ENCODE assay signal across 8 mouse cellular contexts in the genomic region with DNA sequence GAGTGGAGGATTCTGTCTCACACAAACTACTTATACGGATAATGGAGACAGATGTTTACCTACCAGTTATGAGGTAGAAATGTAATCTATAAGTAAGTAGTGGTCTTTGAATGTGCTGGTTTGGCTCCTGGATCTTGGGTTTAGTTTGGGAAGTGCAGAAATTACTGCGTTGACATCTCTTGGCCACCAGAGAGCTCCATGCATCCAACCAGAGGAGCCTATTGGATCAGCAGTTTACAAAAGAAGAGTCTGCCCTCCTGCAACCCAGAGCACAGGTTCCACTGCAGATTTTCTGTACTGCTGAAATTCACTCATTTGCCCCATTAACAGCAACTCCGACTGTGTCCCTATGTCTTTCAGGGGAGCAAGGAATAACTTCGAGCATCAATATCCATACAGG.
A peak's percentile ranks its signal among the peaks of the same experiment; 100 is the strongest.
DNase-seq lines count a peak whose midpoint lies in the region; ATAC-seq and TF ChIP-seq lines count a peak whose summit lies in the region.

No protein-coding gene starts in this region.

- no peak overlapping the region for H3K27ac ChIP-seq in kidney, postnatal 0 days
- no peak overlapping the region for H3K27ac ChIP-seq in heart, embryonic 11.5 days (ENCODE audit: low read depth, low read length)

- H3K9me3 ChIP-seq in E14TG2a.4 (ENCODE audit: low read length), result no peaks in the 10 kb centered on the region
- no peaks in the 10 kb centered on the region for H3K9me3 ChIP-seq in kidney, postnatal 0 days (replicated peaks; ENCODE audit: low read length)
- no peaks in the 10 kb centered on the region for H3K9me3 ChIP-seq in heart, embryonic 11.5 days (replicated peaks; ENCODE audit: control insufficient read depth, low read length)

- H3K9ac ChIP-seq in kidney, postnatal 0 days (ENCODE audit: low read depth, low read length), result no peak overlapping the region
- no peak overlapping the region for H3K9ac ChIP-seq in heart, embryonic 11.5 days (ENCODE audit: low read depth, low read length)

- no peak overlapping the region for H3K4me3 ChIP-seq in E14TG2a.4 (replicated peaks; ENCODE audit: low read length)
- H3K4me3 ChIP-seq in kidney, postnatal 0 days (replicated peaks; ENCODE audit: low read depth, low read length), result no peak overlapping the region
- no peak overlapping the region for H3K4me3 ChIP-seq in heart, embryonic 11.5 days (ENCODE audit: low read depth, low read length)

- no peaks in the 10 kb centered on the region for H3K27me3 ChIP-seq in E14TG2a.4 (ENCODE audit: insufficient read depth, low read length)
- H3K27me3 ChIP-seq in kidney, postnatal 0 days (ENCODE audit: insufficient read depth, low read length), result no peaks in the 10 kb centered on the region
- H3K27me3 ChIP-seq in heart, embryonic 11.5 days (ENCODE audit: control insufficient read depth, insufficient read depth, low read length), result no peaks in the 10 kb centered on the region; the same call in 1 of the 2 replicates

- 42% methylated on average over 4 of the region's 4 CpGs for WGBS in kidney, postnatal 0 days
- 42% methylated on average over 4 of the region's 4 CpGs for WGBS in heart, embryonic 11.5 days (ENCODE audit: insufficient replicate concordance)

- DNase-seq in heart, postnatal 10 days, result peak; percentile 15 to 17
- DNase-seq in heart, postnatal 4 days, result no peak
- DNase-seq in cerebellum, postnatal 10 days, result peak; percentile 29 to 44
- DNase-seq in kidney, postnatal 0 days (ENCODE audit: low spot score), result peak; percentile 57
- DNase-seq in testis, postnatal 14 days (ENCODE audit: low spot score), result no peak
- no peak for DNase-seq in gastrocnemius, postnatal 25 days

- TF ChIP-seq CTCF in E14TG2a.4 (conservative IDR thresholded peaks at IDR 0.05; ENCODE audit: low read length), result peak; percentile 15; the same call in 1 of the 2 replicates
- peak; percentile 71 for TF ChIP-seq CTCF in kidney, postnatal 0 days (IDR thresholded peaks at IDR 0.05; ENCODE audit: low read depth)

- ATAC-seq in kidney, postnatal 0 days (replicated peaks; ENCODE audit: low FRiP score, low read depth), result 0 out of 2 replicates have a peak, but pooled peaks have one; percentile 29
- ATAC-seq in heart, embryonic 11.5 days (replicated peaks; ENCODE audit: insufficient number of reproducible peaks, low FRiP score, low TSS enrichment), result no peak

- no peaks in the 10 kb centered on the region for H3K36me3 ChIP-seq in E14TG2a.4 (ENCODE audit: insufficient read depth, low read length)
- H3K36me3 ChIP-seq in kidney, postnatal 0 days (ENCODE audit: insufficient read depth, low read length), result no peaks in the 10 kb centered on the region
- H3K36me3 ChIP-seq in heart, embryonic 11.5 days (ENCODE audit: control insufficient read depth, insufficient read depth, low read length), result no peaks in the 10 kb centered on the region

- intact Hi-C loops in heart, postnatal 10 days (cut with DNase I), result loop anchor here (2.0 kb wide), 2 partner anchors 311 to 485 kb away; no protein-coding TSS in a partner anchor

- no peak overlapping the region for H3K4me2 ChIP-seq in kidney, postnatal 0 days (ENCODE audit: low read length)
- no peak overlapping the region for H3K4me2 ChIP-seq in heart, embryonic 11.5 days

- no peaks in the 10 kb centered on the region for H3K4me1 ChIP-seq in E14TG2a.4 (replicated peaks; ENCODE audit: low read depth, low read length)
- no peaks in the 10 kb centered on the region for H3K4me1 ChIP-seq in kidney, postnatal 0 days (replicated peaks; ENCODE audit: insufficient read depth, low read length)
- H3K4me1 ChIP-seq in heart, embryonic 11.5 days (ENCODE audit: control insufficient read depth, insufficient read depth, low read length), result no peaks in the 10 kb centered on the region

Comparison
In these comparisons a context has a peak if more than half of its experiments do, and no peak if none do; other contexts are left out.
1. DNase-seq: peak in heart, postnatal 10 days (2 of 2), cerebellum, postnatal 10 days (2 of 2) and kidney, postnatal 0 days (single experiment); none in heart, postnatal 4 days (single experiment), testis, postnatal 14 days (single experiment) and gastrocnemius, postnatal 25 days (single experiment).